Mouse (Mus musculus) midbrain, embryonic 16.5 days (tissue): ENCODE measurements at regions not wholly inside any gene's neighbourhood (a gene's known extent, or its start where the extent isn't known, plus 50 kb on each side); places are given as distances from the start of the nearest gene placed in this dataset.

Experiments used
- ATAC-seq: fragments of 200-750 bp; cut with Nextera tagmentation; 2 replicates; pipeline ENCODE4 v1.8.0; 2017; ENCODE audit warnings: moderate TSS enrichment
- H3K27ac ChIP-seq: fragments of 300-500 bp; sonication (generic); 2 replicates; pipeline ENCODE4 v1.5.1; 2014; ENCODE audit warnings: mild to moderate bottlenecking, low read length, mixed read lengths
- H3K27me3 ChIP-seq: fragments of 300-500 bp; sonication (generic); 2 replicates; pipeline ENCODE4 v1.6.1; 2014; ENCODE audit warnings: low read depth, low read length, mixed read lengths; ENCODE audit not compliant: control insufficient read depth, insufficient read depth
- H3K36me3 ChIP-seq: fragments of 300-500 bp; sonication (generic); 2 replicates; pipeline ENCODE4 v1.6.1; 2014; ENCODE audit warnings: mild to moderate bottlenecking, low read length, moderate library complexity, mixed read lengths; ENCODE audit not compliant: control insufficient read depth, insufficient read depth
- H3K4me1 ChIP-seq: fragments of 300-500 bp; sonication (generic); 2 replicates; pipeline ENCODE4 v1.6.1; 2014; ENCODE audit warnings: mild to moderate bottlenecking, low read length, mixed read lengths; ENCODE audit not compliant: control insufficient read depth, insufficient read depth
- H3K4me2 ChIP-seq: fragments of 300-500 bp; sonication (generic); 2 replicates; pipeline ENCODE4 v1.6.1; 2014; ENCODE audit warnings: mild to moderate bottlenecking, low read length, mixed read lengths
- H3K4me3 ChIP-seq: fragments of 300-500 bp; sonication (generic); 2 replicates; pipeline ENCODE4 v1.5.1; 2014; ENCODE audit warnings: low read depth, mild to moderate bottlenecking, low read length, moderate library complexity, mixed read lengths
- H3K9ac ChIP-seq: fragments of 300-500 bp; sonication (generic); 2 replicates; pipeline ENCODE4 v1.6.1; 2014; ENCODE audit warnings: low read depth, low read length, mixed read lengths
- H3K9me3 ChIP-seq: fragments of 300-500 bp; sonication (generic); replicated peaks from 2 replicates; pipeline ENCODE4 v1.6.1; 2014; ENCODE audit warnings: mild to moderate bottlenecking, low read length, mixed read lengths; ENCODE audit not compliant: control insufficient read depth, poor library complexity, severe bottlenecking
- WGBS: fragments of 180-500 bp; shearing (Covaris S2); extraction: QIAGEN DNeasy Blood & Tissue Kit; methylation state at CpG from one replicate; pipeline ENCODE4 v1.1.7; 2014; 5-methylcytosine and 5-hydroxymethylcytosine counted together

DNA sequence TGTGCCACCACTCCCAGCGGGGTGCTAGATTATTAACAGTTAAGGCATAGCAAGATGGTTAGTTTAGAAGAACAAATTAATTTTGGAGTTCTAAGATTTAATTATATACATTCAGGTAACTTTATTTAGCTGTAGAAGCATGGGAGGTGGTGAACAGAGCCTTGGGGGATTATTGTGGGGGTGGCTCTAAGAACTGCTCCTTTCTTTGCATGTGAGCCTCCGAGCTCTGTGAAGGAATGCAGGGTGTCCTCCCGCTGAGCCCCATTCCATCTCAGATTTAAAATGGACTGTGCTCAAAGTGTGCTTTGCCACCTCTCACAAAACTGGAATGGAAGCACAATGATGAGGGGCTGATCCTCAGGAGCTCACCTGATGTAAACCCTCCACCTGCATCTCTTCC lies 881.2 kb upstream of the Apob start:
- Histone ChIP-seq H3K9ac (no peak overlapping the region), H3K36me3 (no peaks in the 10 kb centered on the region), H3K4me1 (no peaks in the 10 kb centered on the region)

DNA sequence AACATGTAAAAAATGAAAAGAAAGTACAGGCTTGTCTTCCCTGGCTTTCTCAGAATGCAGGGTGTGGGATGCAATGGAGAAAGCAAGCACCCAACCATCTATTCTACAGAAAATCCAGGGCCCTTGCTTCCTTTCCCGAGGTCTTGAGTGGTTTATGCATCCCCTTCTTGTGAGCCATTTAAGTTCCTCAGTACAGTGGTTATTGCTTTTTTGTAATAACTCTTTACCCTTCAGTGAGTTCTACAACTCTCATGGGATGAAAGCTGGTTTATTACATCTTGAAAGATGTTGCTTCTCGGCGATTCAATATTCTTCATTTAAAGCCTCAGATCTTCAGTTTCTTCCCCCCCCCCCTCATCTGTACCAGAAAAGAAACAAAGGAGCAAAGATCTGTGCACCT lies 838.4 kb upstream of the Apob start:
- Histone ChIP-seq H3K4me2 (no peak overlapping the region), H3K4me3 (no peak overlapping the region), H3K27me3 (no peaks in the 10 kb centered on the region), H3K4me1 (no peaks in the 10 kb centered on the region), H3K27ac (no peak overlapping the region), H3K9ac (no peak overlapping the region), H3K36me3 (no peaks in the 10 kb centered on the region), H3K9me3 (no peaks in the 10 kb centered on the region)
- WGBS = 83% methylated on average over 3 of the region's 3 CpGs
- no peak for ATAC-seq

More for the DNA sequence above, 881.2 kb upstream of the Apob start:
- 72% methylated on average over 3 of the region's 3 CpGs for WGBS
- Histone ChIP-seq H3K4me2 (no peak overlapping the region), H3K27me3 (no peaks in the 10 kb centered on the region), H3K27ac (no peak overlapping the region), H3K4me3 (no peak overlapping the region), H3K9me3 (no peaks in the 10 kb centered on the region)
- no peak for ATAC-seq
